ENCODE assay signal across 27 mouse cellular contexts in the genomic region with DNA sequence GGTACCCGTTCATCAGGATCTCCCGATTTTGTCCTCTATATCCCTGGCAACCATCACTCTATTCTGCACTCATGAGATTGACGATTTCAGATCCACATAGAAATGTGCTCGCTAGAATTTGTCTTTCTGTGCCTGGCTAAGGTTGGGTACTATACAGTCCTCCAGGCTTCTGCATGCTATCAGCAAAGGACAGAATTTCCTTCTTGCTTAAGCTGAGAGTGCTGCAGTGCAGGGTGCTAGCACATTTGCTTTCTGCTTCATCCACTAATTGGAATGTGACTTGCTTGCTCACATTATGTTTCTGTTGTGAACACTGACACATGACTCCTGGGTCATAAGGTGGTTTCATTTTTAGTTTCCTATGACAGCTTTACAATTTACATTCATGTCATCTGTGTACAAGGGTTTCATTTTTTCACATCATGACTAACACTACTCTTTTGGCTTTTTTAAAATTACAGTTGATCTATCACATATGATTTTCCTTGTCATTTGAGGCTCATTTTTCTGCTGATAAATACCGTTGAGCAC.
DNase-seq lines count a peak whose midpoint lies in the region; ATAC-seq and TF ChIP-seq lines count a peak whose summit lies in the region.
"Had no signal": no experiment of that assay in that cellular context is flagged by ENCODE, and none has a peak within 500 bp of the region (broad histone marks: within the 10 kb centered on the region; RNA-seq: fewer than 3 reads in every experiment).

No protein-coding gene starts in this region.

- ATAC-seq in forebrain, postnatal 0 days, result peak; percentile 73
- ATAC-seq in forebrain, embryonic 14.5 days, result no peak
- ATAC-seq in inflammation-experienced regulatory T-cells, adult 6 months, result peak; percentile 50
- ATAC-seq in heart, embryonic 12.5 days (ENCODE audit: insufficient number of reproducible peaks, low FRiP score), result no peak
- no peak for ATAC-seq in megakaryocyte-erythroid progenitor cell, adult 5-6 weeks (replicated peaks; ENCODE audit: low FRiP score, low TSS enrichment, poor library complexity, severe bottlenecking)
- ATAC-seq: midbrain, embryonic 16.5 days had no signal

- peak; percentile 11 for DNase-seq in forebrain, postnatal 0 days
- no peak for DNase-seq in forebrain, embryonic 14.5 days (ENCODE audit: low spot score)
- peak; percentile 15 for DNase-seq in 416B (ENCODE audit: low read depth)
- DNase-seq in NIH3T3 (ENCODE audit: low read depth), result peak; percentile 8
- DNase-seq: adrenal gland, postnatal 25 days; B cell, adult 2 months; cerebellum, adult 8-10 months; embryo, embryonic 11 days; gastrocnemius, postnatal 25 days; heart, adult 11 months; heart, postnatal 4 days; kidney, adult 18-20 months; kidney, postnatal 4 days; layer of hippocampus, adult 9-11 months; liver had no signal

- 66% methylated on average over 5 of the region's 5 CpGs for WGBS in forebrain, postnatal 0 days
- 84% methylated on average over 5 of the region's 5 CpGs for WGBS in forebrain, embryonic 14.5 days
- 76% methylated on average over 5 of the region's 5 CpGs for WGBS in heart, embryonic 12.5 days

- no peak for TF ChIP-seq CTCF in forebrain, postnatal 0 days (IDR thresholded peaks at IDR 0.05; ENCODE audit: low read depth)

- H3K9me3 ChIP-seq in forebrain, postnatal 0 days (ENCODE audit: low read length), result no peaks in the 10 kb centered on the region
- no peaks in the 10 kb centered on the region for H3K9me3 ChIP-seq in forebrain, embryonic 14.5 days (replicated peaks; ENCODE audit: control insufficient read depth, low read length)
- H3K9me3 ChIP-seq in heart, embryonic 12.5 days (replicated peaks), result no peaks in the 10 kb centered on the region
- H3K9me3 ChIP-seq: embryonic facial prominence, embryonic 12.5 days; heart, embryonic 10.5 days; hindbrain, embryonic 13.5 days; lung, embryonic 15.5 days; neural tube, embryonic 13.5 days had no signal

- H3K4me2 ChIP-seq in forebrain, postnatal 0 days (ENCODE audit: low read depth), result no peak overlapping the region
- no peak overlapping the region for H3K4me2 ChIP-seq in forebrain, embryonic 14.5 days (ENCODE audit: low read length)
- no peak overlapping the region for H3K4me2 ChIP-seq in heart, embryonic 12.5 days
- H3K4me2 ChIP-seq: embryonic facial prominence, embryonic 12.5 days; hindbrain, embryonic 13.5 days; lung, embryonic 15.5 days; midbrain, embryonic 11.5 days; neural tube, embryonic 13.5 days had no signal

- no peaks in the 10 kb centered on the region for H3K36me3 ChIP-seq in forebrain, postnatal 0 days (ENCODE audit: insufficient read depth)
- H3K36me3 ChIP-seq in forebrain, embryonic 14.5 days (ENCODE audit: control insufficient read depth, insufficient read depth, low read length), result no peaks in the 10 kb centered on the region
- H3K36me3 ChIP-seq in heart, embryonic 12.5 days, result no peaks in the 10 kb centered on the region
- H3K36me3 ChIP-seq: embryonic facial prominence, embryonic 12.5 days; heart, embryonic 10.5 days; hindbrain, embryonic 13.5 days; lung, embryonic 15.5 days; neural tube, embryonic 13.5 days had no signal

- no peak overlapping the region for H3K27ac ChIP-seq in forebrain, postnatal 0 days (ENCODE audit: low read depth, low read length)
- no peak overlapping the region for H3K27ac ChIP-seq in forebrain, embryonic 14.5 days (ENCODE audit: low read depth, low read length)
- H3K27ac ChIP-seq in heart, embryonic 12.5 days (ENCODE audit: poor library complexity, severe bottlenecking), result no peak overlapping the region
- H3K27ac ChIP-seq: embryonic facial prominence, embryonic 12.5 days; heart, embryonic 10.5 days; hindbrain, embryonic 13.5 days; liver, embryonic 14.5 days; lung, embryonic 15.5 days; neural tube, embryonic 13.5 days had no signal

- no peak overlapping the region for H3K4me3 ChIP-seq in forebrain, postnatal 0 days (ENCODE audit: low read depth, low read length)
- H3K4me3 ChIP-seq in forebrain, embryonic 14.5 days (ENCODE audit: low read depth, low read length), result no peak overlapping the region
- H3K4me3 ChIP-seq in heart, embryonic 12.5 days, result no peak overlapping the region
- H3K4me3 ChIP-seq: embryonic facial prominence, embryonic 12.5 days; heart, embryonic 10.5 days; hindbrain, embryonic 13.5 days; lung, embryonic 15.5 days; myocyte; neural tube, embryonic 13.5 days had no signal

- peaks cover 6% of the 10 kb centered on the region; the same call in 1 of the 2 replicates for H3K4me1 ChIP-seq in forebrain, postnatal 0 days (ENCODE audit: insufficient read depth)
- H3K4me1 ChIP-seq in forebrain, embryonic 14.5 days (ENCODE audit: control insufficient read depth, insufficient read depth, low read length), result no peaks in the 10 kb centered on the region
- no peaks in the 10 kb centered on the region for H3K4me1 ChIP-seq in heart, embryonic 12.5 days (replicated peaks)
- H3K4me1 ChIP-seq: embryonic facial prominence, embryonic 12.5 days; heart, embryonic 10.5 days; hindbrain, embryonic 13.5 days; lung, embryonic 15.5 days; neural tube, embryonic 13.5 days had no signal

- no peak overlapping the region for H3K9ac ChIP-seq in forebrain, postnatal 0 days
- H3K9ac ChIP-seq in forebrain, embryonic 14.5 days (ENCODE audit: low read length), result no peak overlapping the region
- no peak overlapping the region for H3K9ac ChIP-seq in heart, embryonic 12.5 days
- H3K9ac ChIP-seq: embryonic facial prominence, embryonic 12.5 days; hindbrain, embryonic 13.5 days; liver, embryonic 14.5 days; lung, embryonic 15.5 days; neural tube, embryonic 13.5 days had no signal

- H3K27me3 ChIP-seq in forebrain, postnatal 0 days (ENCODE audit: insufficient read depth, low read length), result no peaks in the 10 kb centered on the region
- H3K27me3 ChIP-seq in forebrain, embryonic 14.5 days (replicated peaks; ENCODE audit: control insufficient read depth, insufficient read depth, low read length), result no peaks in the 10 kb centered on the region
- no peaks in the 10 kb centered on the region for H3K27me3 ChIP-seq in heart, embryonic 12.5 days (replicated peaks)
- H3K27me3 ChIP-seq: embryonic facial prominence, embryonic 12.5 days; hindbrain, embryonic 13.5 days; lung, embryonic 15.5 days; neural tube, embryonic 13.5 days had no signal

Comparison
In these comparisons a context has a peak if more than half of its experiments do, and no peak if none do; other contexts are left out.
1. ATAC-seq: peak in forebrain, postnatal 0 days (single experiment) and inflammation-experienced regulatory T-cells, adult 6 months (single experiment); none in forebrain, embryonic 14.5 days (single experiment), heart, embryonic 12.5 days (single experiment) and megakaryocyte-erythroid progenitor cell, adult 5-6 weeks (single experiment).